Mouse (Mus musculus) A20 (cell line): ENCODE measurements around the gene Cpe.

Experiments used
- DNase-seq: peaks from one replicate; pipeline ENCODE4 v3.0.0-alpha.2; 2011; ENCODE audit warnings: low read depth, low spot score

The Cpe gene

DNA sequence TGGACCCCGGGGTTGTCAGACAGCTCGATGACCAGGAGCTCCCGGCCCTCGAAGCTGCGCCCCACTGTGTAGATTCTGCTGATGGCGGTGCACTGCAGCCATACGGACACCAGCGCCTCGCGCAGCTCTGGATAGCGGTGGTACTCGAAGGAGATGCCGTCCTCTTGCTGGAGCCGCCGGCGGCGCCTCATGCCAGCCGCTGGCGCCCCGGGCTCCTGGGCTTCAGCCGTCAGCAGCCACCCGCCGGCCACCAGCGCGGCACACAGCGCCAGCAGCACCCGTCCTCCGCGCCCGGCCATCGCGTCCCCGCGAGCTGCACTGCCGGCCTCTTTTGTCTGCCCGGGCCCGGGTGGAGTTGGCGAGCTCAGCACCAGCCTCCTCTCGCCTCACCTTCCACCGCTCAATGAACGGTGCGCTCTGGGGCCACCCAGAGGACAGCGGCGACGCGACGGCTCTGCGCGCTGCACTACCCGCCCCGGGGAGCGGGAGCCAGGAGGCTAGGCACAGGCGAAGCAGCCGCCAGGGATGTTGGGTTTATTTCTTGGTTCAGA is at the start of gene Cpe:
Cpe (minus strand) TSS at position 404 of the 551 bp plus-strand sequence.
- DNase-seq = no peak

DNA sequence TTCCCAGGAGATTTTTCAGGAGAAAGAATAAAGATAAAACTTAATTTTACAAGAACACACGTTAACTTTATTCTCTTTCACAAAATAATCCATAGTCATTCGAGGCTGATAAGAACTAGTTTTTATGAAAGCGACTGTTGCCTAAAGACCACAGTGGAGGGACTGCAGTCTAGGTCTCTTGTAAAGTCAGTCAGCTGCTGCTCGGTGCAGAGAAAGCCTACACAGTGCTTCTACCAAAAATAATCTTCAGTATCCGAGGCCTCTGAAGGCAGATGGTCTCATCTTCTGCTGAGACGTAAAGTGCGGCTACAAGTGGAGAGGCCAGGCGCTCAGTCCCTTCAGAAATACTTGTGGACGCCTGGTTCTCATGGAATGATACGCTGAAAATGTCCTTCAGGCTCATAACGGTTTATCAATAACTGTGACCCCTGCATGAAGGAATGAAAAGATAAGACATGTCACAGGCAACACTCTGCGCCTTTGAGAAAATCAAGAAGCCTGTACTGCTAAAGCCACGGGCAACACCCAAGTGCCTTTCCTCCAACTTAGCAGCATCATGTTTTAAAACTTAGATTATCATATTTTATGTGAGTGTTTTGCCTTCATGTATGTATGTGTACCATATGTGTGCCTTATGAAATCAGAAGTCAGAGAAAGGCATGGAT is 47.8 kb upstream of the Cpe start:
- no peak for DNase-seq

DNA sequence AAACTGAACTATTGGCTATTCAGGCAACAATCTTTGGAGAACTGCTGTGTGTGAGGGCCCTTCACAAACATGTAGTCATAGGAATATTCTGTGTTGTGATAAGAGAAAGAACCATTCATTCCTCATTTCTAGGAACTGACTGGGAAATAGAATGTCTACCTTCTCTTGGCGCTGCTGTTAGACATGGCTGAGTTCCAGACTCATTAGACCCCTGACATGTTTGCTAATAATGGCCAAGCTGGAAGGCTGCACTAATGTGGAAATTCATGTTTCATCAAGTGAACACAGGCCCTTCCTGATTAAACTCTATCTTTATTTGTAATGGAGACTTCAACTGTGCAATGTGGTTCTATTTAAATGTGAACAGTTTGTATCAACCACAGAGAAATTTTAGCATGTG is 46.1 kb upstream of the Cpe start:
- no peak for DNase-seq

DNA sequence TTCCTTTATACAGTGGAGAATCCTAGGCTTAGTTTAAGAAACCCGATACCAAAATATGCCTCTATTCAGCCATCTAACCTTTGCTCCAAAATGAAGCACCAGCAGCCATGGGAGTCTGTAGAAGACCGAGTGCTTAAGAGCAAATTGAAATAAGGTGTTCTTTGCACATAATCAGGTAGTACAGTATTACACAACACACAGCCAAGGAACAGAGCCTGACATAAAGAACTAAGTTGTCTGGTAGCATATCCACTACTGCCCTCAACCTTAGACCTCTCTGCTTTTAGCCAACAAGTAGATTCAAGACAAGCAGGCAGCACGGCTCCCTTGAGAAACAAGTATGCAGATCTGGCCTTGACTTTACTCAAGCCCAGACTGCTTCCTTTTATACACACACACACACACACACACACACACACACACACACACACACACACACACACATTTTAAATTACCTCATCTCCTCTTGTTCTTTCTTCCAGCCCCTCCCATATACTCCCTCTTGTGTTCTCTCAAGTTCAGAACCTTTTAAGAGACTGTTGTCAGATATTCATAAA is 44.0 kb upstream of the Cpe start:
- DNase-seq = no peak

DNA sequence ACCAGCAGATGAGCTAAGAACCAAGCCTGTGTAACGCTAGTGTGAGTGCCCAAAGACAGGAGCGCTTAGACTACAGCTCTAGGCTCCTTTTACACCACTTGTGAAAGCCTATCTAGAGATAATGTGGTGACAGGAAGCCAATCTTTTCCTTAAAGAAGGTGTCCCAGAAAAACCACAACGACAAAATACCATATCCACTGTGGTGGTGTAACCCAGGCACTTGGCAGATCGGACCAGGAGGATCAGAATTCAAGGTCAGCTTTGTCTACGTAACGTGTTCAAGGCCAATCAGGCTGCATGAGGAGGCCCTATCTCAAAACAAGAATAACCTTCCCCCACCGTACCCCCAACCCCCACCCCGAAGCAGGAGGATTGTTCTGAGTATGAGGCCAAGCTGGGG is 42.3 kb upstream of the Cpe start:
- DNase-seq = no peak

DNA sequence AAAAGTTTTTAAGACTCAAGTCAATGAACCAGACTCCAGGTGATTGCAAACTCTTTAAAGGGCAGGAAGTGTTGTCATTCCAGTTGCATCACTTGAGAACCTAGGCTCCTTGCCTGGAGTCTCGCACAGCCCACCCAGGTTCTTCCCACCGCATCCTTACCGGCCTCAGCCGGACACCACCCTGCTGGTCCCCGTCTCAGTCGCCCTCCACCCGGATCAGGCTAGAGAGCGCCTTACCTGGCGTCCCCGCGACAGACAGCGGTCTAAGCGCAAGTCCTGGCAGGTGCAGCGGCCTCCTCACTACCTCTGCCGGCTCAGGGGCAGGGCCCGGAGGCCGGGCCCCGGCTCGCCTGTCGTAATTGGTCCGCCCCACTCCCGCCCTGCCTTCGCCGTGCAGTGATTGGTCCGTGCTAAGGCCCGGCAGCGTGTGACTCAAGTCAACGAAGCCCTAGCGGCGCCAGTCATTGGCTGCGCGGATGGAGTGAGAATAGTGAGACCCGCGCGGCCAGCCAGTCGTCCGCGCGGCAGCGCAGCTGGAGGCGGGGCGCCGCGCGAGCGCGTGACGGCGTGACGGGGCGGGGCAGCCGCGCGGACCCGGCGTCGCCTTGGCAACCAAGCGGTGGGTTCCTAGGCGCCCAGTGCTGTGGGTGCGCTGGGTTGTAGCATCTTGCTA is 40.6 kb upstream of the Cpe start, which contains the start of gene Msmo1:
Msmo1 (minus strand) TSS at position 522 of the 673 bp plus-strand sequence.
- peak; percentile 98 for DNase-seq

DNA sequence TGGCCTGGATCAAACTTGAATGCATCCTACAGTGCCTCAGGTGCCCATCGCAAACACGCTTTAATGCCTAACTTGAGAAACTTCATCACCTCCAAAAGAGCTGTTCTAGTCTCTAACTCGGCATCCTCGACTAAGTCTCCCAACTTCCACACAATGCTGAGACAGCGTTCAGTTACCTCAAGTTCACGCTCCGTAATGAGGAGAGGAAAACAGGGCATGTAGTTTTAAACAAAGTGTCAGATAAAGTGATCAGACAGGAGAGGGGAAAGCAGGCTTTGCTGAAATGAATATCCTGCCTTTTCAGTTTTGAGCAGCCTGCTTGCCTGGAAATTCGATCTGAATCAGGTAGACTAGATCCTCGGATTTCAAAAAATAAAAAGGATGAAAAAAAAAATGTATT is 39.7 kb upstream of the Cpe start:
- no peak for DNase-seq

DNA sequence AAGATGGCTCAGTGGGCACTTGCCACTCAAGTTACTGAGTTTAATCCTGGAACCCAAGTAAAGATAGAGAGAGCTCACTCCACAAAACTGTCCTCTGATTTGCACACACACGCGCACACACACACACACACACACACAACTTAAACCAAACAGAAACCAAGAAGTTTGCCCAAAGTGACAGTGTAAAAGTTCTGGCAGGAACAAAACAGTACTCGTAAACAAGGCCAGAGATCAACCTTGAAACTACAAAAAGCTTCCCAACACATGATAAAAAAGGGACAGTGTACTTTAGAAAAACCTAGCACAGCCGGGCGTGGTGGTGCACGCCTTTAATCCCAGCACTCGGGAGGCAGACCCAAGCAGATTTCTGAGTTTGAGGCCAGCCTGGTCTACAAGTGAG is 35.3 kb upstream of the Cpe start:
- DNase-seq = no peak

DNA sequence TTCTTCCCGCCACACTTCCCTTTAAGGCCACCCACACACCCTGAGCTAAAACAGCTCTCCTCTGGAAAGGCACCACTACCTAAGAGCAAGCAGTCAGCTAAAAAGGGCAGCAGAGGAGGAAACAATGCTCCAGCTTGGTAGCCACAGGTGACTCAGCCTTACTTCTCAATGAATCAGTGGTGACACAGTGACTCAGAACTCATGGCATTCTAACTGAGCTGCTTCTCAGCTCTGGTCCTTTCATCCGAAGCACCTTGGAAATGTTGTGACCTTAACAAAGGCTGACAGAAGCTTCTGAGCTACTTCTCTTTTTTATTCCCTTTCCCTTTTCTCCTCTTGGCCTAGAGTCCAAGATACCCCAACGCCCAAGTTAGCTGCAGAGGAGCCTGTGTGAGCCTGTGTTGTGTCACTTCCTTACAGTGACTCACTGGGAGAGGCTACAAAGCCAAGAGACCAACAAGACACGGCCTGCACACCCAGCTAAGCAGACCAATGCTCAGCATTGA is 33.4 kb upstream of the Cpe start:
- DNase-seq = no peak

DNA sequence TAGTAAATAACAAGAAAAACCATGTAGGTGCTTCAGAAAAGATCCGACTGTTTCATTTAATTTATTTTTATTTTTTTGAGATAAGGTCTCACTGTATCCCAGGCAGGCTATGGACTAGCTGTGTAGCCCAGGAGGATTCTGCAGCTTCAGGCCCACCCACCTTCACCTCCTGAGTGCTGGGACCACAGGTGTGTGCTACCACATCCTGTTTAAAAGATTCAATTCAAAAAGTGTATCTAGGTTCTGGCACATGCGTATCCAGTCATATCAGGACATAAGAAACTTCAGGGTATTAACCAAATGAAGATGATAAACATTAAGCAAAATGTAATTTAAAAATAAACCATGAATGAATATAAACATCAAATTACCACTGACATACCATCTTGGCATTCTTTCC is 30.4 kb upstream of the Cpe start:
- no peak for DNase-seq

DNA sequence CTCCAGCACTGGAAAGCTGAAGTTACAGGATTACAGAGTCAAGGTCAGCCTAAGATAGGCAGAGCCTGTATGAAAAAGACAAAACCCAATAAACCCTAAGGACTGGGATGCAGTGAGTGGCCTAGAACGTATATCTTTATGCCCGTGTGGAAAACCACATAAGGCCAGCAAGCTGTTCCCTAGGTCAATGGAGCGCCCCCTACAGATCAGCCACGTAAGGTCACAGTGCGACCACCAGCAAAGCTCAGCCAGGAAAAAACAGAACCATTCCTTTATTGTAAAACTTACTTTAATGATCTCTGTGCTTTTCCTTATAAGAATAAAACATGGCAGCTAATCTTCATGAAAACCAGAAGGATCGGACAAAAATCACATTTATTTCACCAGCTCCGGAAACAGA is 25.0 kb upstream of the Cpe start:
- DNase-seq = no peak

DNA sequence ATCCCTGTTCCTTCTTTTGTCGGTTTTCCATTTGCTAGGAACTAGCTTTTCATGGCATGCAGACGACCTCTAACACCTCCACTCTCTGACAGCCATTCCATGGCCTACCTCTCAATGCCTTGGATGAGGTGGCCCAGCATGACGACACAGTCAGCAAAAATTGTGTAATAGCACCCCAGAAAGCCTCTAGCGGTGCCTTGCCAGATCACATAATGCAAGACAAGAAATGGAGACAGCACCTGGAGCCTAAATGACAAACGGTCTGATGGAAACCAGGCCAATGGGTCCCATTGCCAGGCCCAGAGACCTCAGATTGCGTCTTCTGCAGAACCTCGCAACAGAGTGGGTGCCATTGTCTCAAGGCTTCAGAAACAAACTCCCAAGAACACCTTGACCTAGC is 19.6 kb upstream of the Cpe start:
- no peak for DNase-seq

DNA sequence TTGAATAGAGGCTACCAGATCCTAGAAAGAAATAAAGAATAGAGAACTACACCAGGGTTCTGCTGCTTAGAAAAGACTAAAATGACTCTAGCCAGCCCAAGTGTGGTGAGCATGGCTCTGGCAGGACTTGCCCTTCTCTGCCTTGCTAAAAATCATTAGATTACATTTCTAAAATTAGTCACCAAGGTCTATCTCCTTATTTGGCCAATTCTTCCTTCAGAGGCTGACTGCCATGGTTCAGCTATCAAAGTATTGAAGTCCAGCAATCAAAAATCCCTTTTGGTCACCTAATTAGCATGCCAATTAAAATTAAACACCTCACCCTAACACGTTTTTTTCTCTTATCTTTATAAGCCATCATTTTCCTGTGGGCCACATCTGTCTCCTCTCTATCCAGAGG is 18.7 kb upstream of the Cpe start:
- no peak for DNase-seq

DNA sequence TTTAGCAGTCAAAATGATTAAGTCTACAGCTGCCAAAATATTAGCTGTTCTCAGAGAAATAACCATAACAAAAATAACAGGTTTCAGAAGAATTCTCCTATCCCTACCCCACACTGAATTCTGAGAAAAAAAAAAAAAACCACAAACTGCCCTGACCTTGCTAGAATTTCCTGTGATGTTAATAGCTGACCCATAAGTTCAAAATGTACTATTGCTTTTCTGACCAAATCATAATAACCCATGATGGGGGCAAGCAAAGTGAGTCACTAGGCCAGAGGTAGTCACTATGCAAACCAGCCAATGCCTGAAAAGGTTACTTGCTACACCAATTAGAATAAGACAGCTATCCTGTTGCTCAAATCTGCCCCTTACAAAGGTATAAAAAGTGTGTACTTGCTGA is 14.6 kb upstream of the Cpe start:
- DNase-seq = no peak

DNA sequence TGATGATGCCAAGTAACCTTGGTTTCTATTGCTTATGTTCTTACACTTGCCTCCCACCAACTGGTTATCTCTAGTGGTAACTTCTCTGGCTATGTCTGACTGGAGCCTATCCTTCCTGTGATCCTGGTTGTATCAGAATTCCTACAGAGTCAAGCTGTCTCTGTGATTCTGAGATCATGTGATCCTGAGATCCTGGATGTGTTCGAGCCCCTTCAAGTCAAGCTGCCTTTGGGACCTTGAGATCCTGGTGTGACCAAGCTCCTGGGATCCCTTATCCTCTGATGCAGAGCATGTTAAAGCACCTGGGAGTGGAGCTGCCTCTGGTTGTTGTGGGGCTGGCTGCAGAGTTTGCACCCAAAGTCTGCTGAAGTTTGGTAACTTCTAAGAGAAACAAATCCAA is 10.3 kb upstream of the Cpe start:
- DNase-seq = no peak

DNA sequence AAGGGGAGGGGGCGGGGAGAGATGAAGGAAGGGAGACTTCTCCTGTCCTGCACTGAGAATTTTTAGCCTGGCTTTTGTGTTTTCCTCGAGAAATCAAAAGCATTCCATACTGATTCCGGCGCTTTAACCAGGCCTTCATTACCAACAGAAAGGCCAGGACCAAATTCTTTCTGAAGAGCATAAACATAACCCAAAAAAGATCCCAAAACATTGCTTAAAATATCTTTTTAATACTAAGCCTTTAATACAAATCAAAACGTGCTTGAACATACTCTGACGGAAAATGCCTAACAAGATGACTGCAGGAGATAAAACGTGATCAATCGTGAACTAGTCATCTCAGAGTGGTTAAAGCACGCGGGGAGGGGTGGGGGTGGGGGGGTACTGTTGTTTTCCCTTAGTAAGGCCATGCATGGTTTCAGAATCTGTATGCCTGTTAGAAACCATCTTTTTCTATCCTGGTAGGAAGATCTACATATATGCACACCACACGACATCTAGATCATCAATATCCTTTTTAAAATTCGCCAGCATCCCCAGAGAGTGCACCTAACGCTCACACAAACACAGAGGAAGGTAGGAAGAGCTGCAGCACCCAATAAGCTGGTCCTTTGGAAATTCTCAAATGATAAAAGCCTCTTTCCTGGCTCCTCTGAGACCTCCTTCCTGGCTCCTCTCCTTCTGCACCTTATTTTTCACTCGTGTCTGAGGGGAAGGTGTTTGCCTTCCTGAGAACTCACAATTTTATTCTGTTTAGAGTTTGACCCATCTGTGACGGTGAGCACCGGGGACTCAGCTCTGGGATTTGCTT is 1.1 kb downstream of the Cpe start:
- no peak for DNase-seq

DNA sequence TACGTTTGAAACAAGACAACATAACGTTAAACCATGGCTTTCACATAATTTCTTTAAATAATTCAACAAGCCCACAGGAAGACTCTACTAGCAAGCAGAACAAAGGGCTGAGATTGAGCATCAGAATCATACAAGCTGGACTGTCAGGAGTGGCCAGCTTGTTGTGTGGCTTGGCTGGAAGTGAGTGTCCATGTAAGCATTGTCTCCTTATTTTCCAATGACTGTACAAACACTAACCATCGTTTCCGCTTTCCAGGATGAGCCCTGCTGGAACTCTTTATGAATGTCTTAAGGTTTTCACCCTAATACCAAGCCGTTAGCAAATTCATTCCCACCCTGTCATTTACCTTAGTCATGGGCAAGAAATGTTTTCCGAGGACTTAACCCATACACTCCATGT is 2.0 kb downstream of the Cpe start:
- DNase-seq = no peak

DNA sequence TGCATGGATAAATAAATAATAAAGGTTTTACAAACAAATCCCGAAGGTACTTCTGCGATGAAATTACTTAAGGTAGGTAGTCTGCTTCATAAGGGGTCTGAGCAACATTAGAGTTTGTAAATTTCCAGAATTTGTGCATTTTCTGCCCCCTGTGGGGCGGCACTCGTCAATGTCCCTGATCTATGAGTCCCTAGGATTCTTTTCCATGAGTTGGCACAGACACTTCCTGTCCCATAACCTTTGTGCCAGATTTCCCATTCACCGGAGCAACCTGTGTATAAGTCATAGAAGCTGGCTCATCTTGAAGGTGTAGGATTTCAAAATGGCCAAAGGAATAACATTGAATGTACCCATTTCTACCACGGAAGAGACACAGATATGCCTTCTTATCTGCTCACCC is 2.5 kb downstream of the Cpe start:
- DNase-seq = no peak

DNA sequence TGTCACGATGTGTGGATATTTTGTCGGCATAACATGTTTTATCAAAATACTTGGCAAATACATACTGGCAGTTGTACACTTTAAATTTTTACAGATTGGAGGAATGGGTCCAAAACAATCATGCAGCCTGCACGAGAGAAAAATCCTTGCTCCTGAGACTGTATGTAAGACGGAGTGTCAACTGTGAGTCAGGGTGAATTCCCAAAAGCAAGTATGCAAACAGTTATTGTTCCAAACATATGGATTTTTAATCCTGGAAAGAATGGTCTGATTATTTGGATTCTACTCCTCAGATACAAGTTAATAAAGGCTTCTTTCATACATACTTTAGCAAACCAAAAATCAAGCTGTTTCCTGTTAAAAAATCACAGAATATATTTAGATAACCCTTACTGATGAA is 4.1 kb downstream of the Cpe start:
- DNase-seq = no peak

DNA sequence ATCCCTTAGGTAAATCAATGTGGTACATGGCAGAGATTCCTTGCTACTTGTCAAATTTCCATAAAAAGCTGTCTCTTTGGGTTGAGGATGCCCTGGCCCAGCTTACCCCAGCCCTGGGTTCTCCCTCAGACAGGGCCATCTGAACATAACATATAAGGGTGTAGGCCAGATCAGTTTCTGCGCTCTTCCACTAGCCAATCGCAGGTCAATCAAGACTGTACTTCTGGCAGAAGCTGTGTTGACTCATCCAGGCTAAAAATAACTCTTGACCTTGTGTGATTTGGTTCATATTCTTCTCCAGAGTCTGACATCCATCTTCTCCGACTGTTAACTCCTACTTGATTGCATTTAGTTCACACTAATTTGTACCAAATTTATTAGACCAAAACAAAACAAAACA is 4.7 kb downstream of the Cpe start:
- no peak for DNase-seq

DNA sequence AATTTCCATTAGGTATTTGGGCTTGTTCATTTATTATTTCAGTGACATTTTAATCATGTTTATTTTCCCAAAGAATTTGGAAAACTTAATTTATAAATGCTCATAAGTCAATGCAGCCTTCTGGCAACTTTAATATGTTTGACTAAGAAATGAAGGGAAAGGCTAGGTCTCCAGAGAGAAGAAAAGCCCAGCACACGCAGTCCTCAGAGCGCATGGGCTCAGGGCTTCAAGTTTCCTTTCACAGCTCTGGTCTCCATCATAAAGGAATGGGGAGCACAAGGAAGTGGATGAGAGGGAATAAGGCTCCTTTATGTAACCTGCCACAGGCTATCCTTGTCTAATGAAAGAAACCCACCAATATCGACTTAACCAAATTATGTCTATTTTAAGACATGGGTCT is 10.4 kb downstream of the Cpe start:
- DNase-seq = no peak

DNA sequence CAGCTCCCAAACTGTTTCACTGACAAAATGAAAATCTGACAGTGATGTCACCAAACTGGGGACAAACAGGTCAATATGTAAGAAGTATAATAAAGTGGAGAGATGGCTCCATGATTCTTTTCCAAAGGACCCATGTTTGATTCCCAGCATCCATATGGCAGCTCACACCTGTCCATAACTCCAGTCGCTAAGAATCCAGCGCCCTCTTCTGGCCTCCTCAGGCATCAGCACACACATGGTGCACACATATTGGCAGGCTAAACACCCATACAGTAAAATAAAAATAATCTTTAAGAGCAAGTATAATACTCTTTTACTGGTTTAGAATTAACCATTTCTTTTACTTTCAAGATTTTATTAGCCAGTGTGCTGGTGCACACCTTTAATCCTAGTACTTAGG is 16.5 kb downstream of the Cpe start:
- no peak for DNase-seq
